Mouse (Mus musculus): ENCODE results near the gene Rtf1. TPM values are rescaled to one million over a fixed set of nuclear protein-coding genes. Genes with fewer than 3 reads are reported as not detected.
A peak's percentile ranks its signal among the peaks of the same experiment; 100 is the strongest.

Rtf1 gene
- polyA plus RNA-seq, 1 experiment = 5.3 TPM

- TF ChIP-seq TAL1 (IDR thresholded peaks at IDR 0.05; ENCODE audit: low read length) (no peak), GATA1 (IDR thresholded peaks at IDR 0.05; ENCODE audit: low read length) (no peak)
- Histone ChIP-seq H3K4me3 (replicated peaks) (peak overlapping the region; percentile 42), H3K36me3 (ENCODE audit: control insufficient read depth) (peaks cover 7% of the 10 kb centered on the region), H3K9me3 (ENCODE audit: control insufficient read depth, low read length) (peaks cover 12% of the 10 kb centered on the region; the same call in 1 of the 2 replicates), H3K27me3 (ENCODE audit: control insufficient read depth) (peaks cover 80% of the 10 kb centered on the region), H3K4me1 (ENCODE audit: control insufficient read depth) (peaks cover 8% of the 10 kb centered on the region)
Measured at GRCm38 (mm10) chr2:119758844-119759835, 84.3 kb downstream of the Rtf1 start.

- peaks cover 8% of the 10 kb centered on the region for H3K4me1 ChIP-seq (ENCODE audit: control insufficient read depth)
- peaks cover 69% of the 10 kb centered on the region for H3K27me3 ChIP-seq (ENCODE audit: control insufficient read depth)
- H3K9me3 ChIP-seq (ENCODE audit: control insufficient read depth, low read length) = peaks cover 12% of the 10 kb centered on the region; the same call in 1 of the 2 replicates
- TF ChIP-seq TAL1 (IDR thresholded peaks at IDR 0.05; ENCODE audit: low read length) = no peak
- TF ChIP-seq GATA1 (IDR thresholded peaks at IDR 0.05; ENCODE audit: low read length) = no peak
- peaks cover 15% of the 10 kb centered on the region for H3K36me3 ChIP-seq (ENCODE audit: control insufficient read depth)
- H3K4me3 ChIP-seq (replicated peaks) = no peak within 1 kb of the TSS
Measured at GRCm38 (mm10) chr2:119760251-119760650, 85.4 kb downstream of the Rtf1 start, which contains the start of gene Ltk. Gene Ltk, minus strand, starts transcription at chr2:119760431.

GRCm38 (mm10) chr2:119762276-119762675 is 87.4 kb downstream of the Rtf1 start:
- TF ChIP-seq TAL1 (IDR thresholded peaks at IDR 0.05; ENCODE audit: low read length) (no peak), GATA1 (IDR thresholded peaks at IDR 0.05; ENCODE audit: low read length) (no peak)
- H3K27me3 ChIP-seq (ENCODE audit: control insufficient read depth) = peaks cover 52% of the 10 kb centered on the region
- H3K9me3 ChIP-seq (ENCODE audit: control insufficient read depth, low read length) = peaks cover 12% of the 10 kb centered on the region; the same call in 1 of the 2 replicates

DNA sequence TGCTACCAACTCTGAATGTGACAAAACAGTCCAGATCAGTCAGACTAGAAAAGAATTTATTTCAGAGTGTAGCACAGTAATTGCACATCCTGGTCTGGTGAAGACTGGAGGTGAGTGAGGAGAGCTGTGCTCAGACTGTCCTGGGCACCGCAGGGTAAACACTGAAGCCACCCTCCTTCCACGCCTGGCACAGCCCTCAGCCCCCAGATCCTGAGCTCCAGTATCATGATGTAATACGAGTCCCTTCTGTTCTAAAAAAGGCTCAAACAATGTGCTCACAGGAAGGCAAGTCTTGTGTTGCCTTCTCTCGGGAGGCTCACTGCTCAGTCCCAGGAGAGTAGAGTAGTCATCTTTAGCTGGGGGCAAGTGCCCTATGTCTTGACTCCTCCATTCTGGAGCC is 89.1 kb downstream of the Rtf1 start:
- Histone ChIP-seq H3K36me3 (ENCODE audit: control insufficient read depth) (peaks cover 28% of the 10 kb centered on the region), H3K27me3 (ENCODE audit: control insufficient read depth) (peaks cover 35% of the 10 kb centered on the region), H3K9me3 (ENCODE audit: control insufficient read depth, low read length) (peaks cover 4% of the 10 kb centered on the region; the same call in 1 of the 2 replicates), H3K4me1 (ENCODE audit: control insufficient read depth) (no peaks in the 10 kb centered on the region; the same call in 1 of the 2 replicates), H3K4me3 (replicated peaks) (no peak overlapping the region)
- TF ChIP-seq GATA1 (IDR thresholded peaks at IDR 0.05; ENCODE audit: low read length) (no peak), TAL1 (IDR thresholded peaks at IDR 0.05; ENCODE audit: low read length) (no peak)

More at GRCm38 (mm10) chr2:119762276-119762675, 87.4 kb downstream of the Rtf1 start:
- peaks cover 8% of the 10 kb centered on the region for H3K4me1 ChIP-seq (ENCODE audit: control insufficient read depth)
- no peak overlapping the region for H3K4me3 ChIP-seq (replicated peaks)
- peaks cover 18% of the 10 kb centered on the region for H3K36me3 ChIP-seq (ENCODE audit: control insufficient read depth)

- peaks cover 2% of the 10 kb centered on the region for H3K27me3 ChIP-seq (ENCODE audit: control insufficient read depth)
- no peaks in the 10 kb centered on the region for H3K9me3 ChIP-seq (ENCODE audit: control insufficient read depth, low read length)
- TF ChIP-seq GATA1 (IDR thresholded peaks at IDR 0.05; ENCODE audit: low read length) (no peak), TAL1 (IDR thresholded peaks at IDR 0.05; ENCODE audit: low read length) (no peak)
- H3K4me3 ChIP-seq (replicated peaks) = no peak overlapping the region
- H3K4me1 ChIP-seq (ENCODE audit: control insufficient read depth) = no peaks in the 10 kb centered on the region
- H3K36me3 ChIP-seq (ENCODE audit: control insufficient read depth) = peaks cover 61% of the 10 kb centered on the region
Measured at GRCm38 (mm10) chr2:119767246-119767645, 92.4 kb downstream of the Rtf1 start.

Other genes starting within 250 kb of the Rtf1 start
- gene Ino80, start 197.4 kb upstream of the Rtf1 start, polyA plus RNA-seq (2012) = 0.22 and 0.26 TPM in 2 replicates
- gene Exd1, start 127.4 kb upstream of the Rtf1 start, polyA plus RNA-seq (2012) = not detected in 2 replicates
- 2.0 and 2.3 TPM in 2 replicates for gene Chp1, start 127.4 kb upstream of the Rtf1 start, polyA plus RNA-seq (2012)
- gene Nusap1, start 56.8 kb upstream of the Rtf1 start, polyA plus RNA-seq (2012) = 1.8 and 1.9 TPM in 2 replicates
- 3.6 and 6.2 TPM in 2 replicates for gene Oip5, start 56.6 kb upstream of the Rtf1 start, polyA plus RNA-seq (2012)
- gene Ndufaf1, start 12.2 kb upstream of the Rtf1 start, polyA plus RNA-seq (2012) = 0.16 and 0.62 TPM in 2 replicates
- 0.05 and 0.06 TPM in 2 replicates for gene Itpka, start 67.3 kb downstream of the Rtf1 start, polyA plus RNA-seq (2012)
- gene Ltk, start 85.4 kb downstream of the Rtf1 start, polyA plus RNA-seq (2012) = not detected in 2 replicates
- 0.74 and 0.80 TPM in 2 replicates for gene Rpap1, start 112.5 kb downstream of the Rtf1 start, polyA plus RNA-seq (2012)
- 0.01 TPM in 1 of 2 replicates, not detected in the other for gene Tyro3, start 122.7 kb downstream of the Rtf1 start, polyA plus RNA-seq (2012)
- gene Mga, start 222.2 kb downstream of the Rtf1 start, polyA plus RNA-seq (2012) = 0.01 and 0.02 TPM in 2 replicates

All from erythroblast, embryonic 14.5 days (primary cell).